7 mouse cellular contexts compared by ENCODE assay signal in the genomic region with DNA sequence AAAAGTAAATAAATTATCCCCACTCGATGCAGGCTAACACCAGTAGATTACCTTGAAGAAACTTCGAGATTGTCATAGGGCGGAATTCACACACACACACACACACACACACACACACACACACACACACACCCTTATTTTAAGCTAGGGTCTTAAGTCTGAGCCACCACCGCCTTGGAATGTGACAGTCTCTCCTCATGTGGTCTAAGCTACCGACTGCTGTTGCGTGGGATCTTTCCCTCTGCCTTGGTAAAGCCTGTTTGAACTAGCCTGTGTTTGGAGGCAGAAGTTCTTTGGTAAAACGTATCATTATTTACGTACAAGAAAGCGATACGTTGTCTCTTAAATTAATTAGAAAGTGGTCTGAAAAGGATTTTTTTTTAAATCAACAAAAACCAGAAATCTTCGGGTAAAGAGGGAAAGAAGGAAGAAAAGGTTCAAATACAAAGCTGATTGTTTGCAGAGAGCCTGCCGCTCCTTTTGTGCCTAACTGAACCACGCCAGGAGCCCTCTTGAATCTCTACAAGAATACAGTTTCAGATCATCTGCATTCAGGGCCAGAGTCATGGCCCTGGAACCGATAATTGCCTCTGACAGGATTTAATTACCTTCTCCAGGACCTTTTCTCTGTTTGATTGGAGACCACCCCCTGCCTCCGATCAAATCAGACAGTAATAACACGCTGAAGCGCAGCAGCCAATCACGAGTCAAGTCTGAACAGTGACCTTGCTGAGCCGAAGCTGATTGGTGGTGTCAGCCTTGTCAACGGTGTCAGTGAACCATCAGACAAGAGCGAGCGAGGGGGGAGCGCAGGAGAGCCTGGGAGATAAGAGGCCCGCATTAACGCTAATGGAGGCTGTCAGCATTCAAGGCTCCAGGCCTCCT. TPM values are rescaled to one million over a fixed set of nuclear protein-coding genes. Genes with fewer than 3 reads are reported as not detected.
DNase-seq lines count a peak whose midpoint lies in the region; ATAC-seq and TF ChIP-seq lines count a peak whose summit lies in the region.

No protein-coding gene starts in this region.

- no peaks in the 10 kb centered on the region for H3K36me3 ChIP-seq in embryonic facial prominence, embryonic 13.5 days
- no peaks in the 10 kb centered on the region for H3K36me3 ChIP-seq in kidney, adult 2 months (ENCODE audit: control insufficient read depth, insufficient read depth, low read length)

- TF ChIP-seq CTCF in kidney, adult 2 months (conservative IDR thresholded peaks at IDR 0.05; ENCODE audit: insufficient read depth, insufficient read length, low read depth, low read length): no peak

- no peaks in the 10 kb centered on the region for H3K9me3 ChIP-seq in embryonic facial prominence, embryonic 13.5 days

- peak; percentile 89 for ATAC-seq in embryonic facial prominence, embryonic 13.5 days (ENCODE audit: insufficient number of reproducible peaks, insufficient read depth, low FRiP score, low TSS enrichment, low read depth)

- WGBS in embryonic facial prominence, embryonic 13.5 days: 5% methylated on average over 25 of the region's 25 CpGs
- WGBS in kidney, adult 2 months: 10% methylated on average over 25 of the region's 25 CpGs

- no peaks in the 10 kb centered on the region for H3K27me3 ChIP-seq in embryonic facial prominence, embryonic 13.5 days
- no peaks in the 10 kb centered on the region for H3K27me3 ChIP-seq in kidney, adult 2 months (replicated peaks; ENCODE audit: control insufficient read depth, insufficient read depth, low read length)

- peak; percentile 55 for DNase-seq in c-Kit-positive CD71-negative TER-119-negative erythroid progenitor cells, embryonic 14.5 days (ENCODE audit: low read depth)
- DNase-seq in heart, adult 8-10 months (ENCODE audit: low spot score): peak; percentile 81
- DNase-seq in kidney, adult 2 months: peak; percentile 83
- DNase-seq in left cerebral cortex, postnatal 4 days: peak; percentile 91
- DNase-seq in mesoderm, embryonic 11.5 days (ENCODE audit: low read depth, low spot score): peak; percentile 90
- peak; percentile 66 for DNase-seq in right cerebral cortex, postnatal 4 days

- peak overlapping the region; percentile 65 for H3K4me2 ChIP-seq in embryonic facial prominence, embryonic 13.5 days

- intact Hi-C loops in left cerebral cortex, postnatal 4 days (cut with DNase I): no loop called here

- H3K4me3 ChIP-seq in embryonic facial prominence, embryonic 13.5 days: peak overlapping the region; percentile 51
- H3K4me3 ChIP-seq in kidney, adult 2 months (ENCODE audit: insufficient read depth, low read depth, low read length): peak overlapping the region; percentile 49

- no peak for TF ChIP-seq POLR2A in kidney, adult 2 months (IDR thresholded peaks at IDR 0.05; ENCODE audit: low read depth, low read length)

- peaks cover 10% of the 10 kb centered on the region; the same call in 1 of the 2 replicates for H3K4me1 ChIP-seq in embryonic facial prominence, embryonic 13.5 days
- no peaks in the 10 kb centered on the region for H3K4me1 ChIP-seq in kidney, adult 2 months (ENCODE audit: control insufficient read depth, insufficient read depth, low read length)

- peak overlapping the region; percentile 67 for H3K9ac ChIP-seq in embryonic facial prominence, embryonic 13.5 days

- H3K27ac ChIP-seq in embryonic facial prominence, embryonic 13.5 days: peak overlapping the region; percentile 80
- H3K27ac ChIP-seq in kidney, adult 2 months (ENCODE audit: insufficient read depth, low read depth, low read length): no peak overlapping the region

RNA-seq across cellular contexts. Expression of gene Mpped2, which starts 43.1 kb away (rescaled TPM):
- 105 and 115 TPM in 2 replicates for polyA plus RNA-seq in embryonic facial prominence, embryonic 13.5 days (2015; fragmentation: Nextera tagmentation; extraction: Ambion mirVana)
- total RNA-seq in heart, adult 8-10 months (2022): 10 to 100 TPM; 15.4 to 23.0 (median 21.3) TPM
- polyA plus RNA-seq in kidney, adult 2 months (2012; rRNA removed): 3.4 and 4.1 TPM in 2 replicates
- total RNA-seq in left cerebral cortex, postnatal 4 days (2021): 10 to 100 TPM; 83.3 to 84.6 TPM
